Mouse (Mus musculus) kidney, postnatal 14 days (tissue): Measurements from ENCODE around the gene Olfr145.

Experiments used
- DNase-seq: peaks from one replicate; pipeline ENCODE4 v3.0.0; 2022; ENCODE audit warnings: mixed read lengths

The Olfr145 gene

GRCm38 (mm10) chr9:37896661-37897060 is at the start of gene Olfr145:
Gene Olfr145, plus strand, starts transcription at chr9:37896724.
- DNase-seq = no peak

GRCm38 (mm10) chr9:37849267-37849666 is 47.3 kb upstream of the Olfr145 start:
- DNase-seq = no peak

- no peak for DNase-seq
Observed at GRCm38 (mm10) chr9:37853969-37854368, 42.6 kb upstream of the Olfr145 start, which contains the start of gene Olfr877. Gene Olfr877, plus strand, starts transcription at chr9:37854269.

GRCm38 (mm10) chr9:37863325-37863724 is 33.2 kb upstream of the Olfr145 start:
- DNase-seq = no peak

GRCm38 (mm10) chr9:37870246-37870645 is 26.3 kb upstream of the Olfr145 start:
- no peak for DNase-seq

- DNase-seq = no peak
Observed at GRCm38 (mm10) chr9:37871097-37871496, 25.4 kb upstream of the Olfr145 start.

- DNase-seq = no peak
Observed at GRCm38 (mm10) chr9:37871536-37871935, 25.0 kb upstream of the Olfr145 start.

- no peak for DNase-seq
Observed at GRCm38 (mm10) chr9:37890960-37891359, 5.6 kb upstream of the Olfr145 start.

- no peak for DNase-seq
Observed at GRCm38 (mm10) chr9:37905555-37905954, 9.0 kb downstream of the Olfr145 start.

- DNase-seq = no peak
Observed at GRCm38 (mm10) chr9:37917540-37917939, 21.0 kb downstream of the Olfr145 start, which contains the start of gene Olfr878. Gene Olfr878, plus strand, starts transcription at chr9:37917840.

GRCm38 (mm10) chr9:37918018-37918417 is 21.5 kb downstream of the Olfr145 start:
- no peak for DNase-seq

- no peak for DNase-seq
Observed at GRCm38 (mm10) chr9:37924194-37924593, 27.7 kb downstream of the Olfr145 start.

- DNase-seq = no peak
Observed at GRCm38 (mm10) chr9:37925445-37925844, 28.9 kb downstream of the Olfr145 start.

- no peak for DNase-seq
Observed at GRCm38 (mm10) chr9:37926019-37927013, 29.8 kb downstream of the Olfr145 start.

- peak; percentile 52 for DNase-seq
Observed at GRCm38 (mm10) chr9:37932519-37932918, 36.0 kb downstream of the Olfr145 start.

GRCm38 (mm10) chr9:37934146-37934545 is 37.6 kb downstream of the Olfr145 start:
- DNase-seq = no peak

GRCm38 (mm10) chr9:37941167-37941566 is 44.6 kb downstream of the Olfr145 start:
- DNase-seq = no peak
